Mouse (Mus musculus): ENCODE measurements around the gene Gm13043. TPM values are rescaled to one million over a fixed set of nuclear protein-coding genes. Genes with fewer than 3 reads are reported as not detected.

The Gm13043 gene
- polyA plus RNA-seq (2014; fragmentation: Illumina TruSeq; extraction: RNeasy Lipid Tissue Mini Kit (QIAGEN cat#74804); ENCODE audit: low read depth, low replicate concordance): not detected

GRCm38 (mm10) chr4:143511043-143511442, at the start of gene Gm13043:
Gm13043 (plus strand) TSS chr4:143511343.

GRCm38 (mm10) chr4:143535654-143536053, 24.5 kb downstream of the Gm13043 start, which contains the start of gene Gm13040:
Gm13040 (plus strand) TSS chr4:143535954.

GRCm38 (mm10) chr4:143551400-143551799, 40.3 kb downstream of the Gm13043 start, which contains the start of the genes BC080695 and Gm13057:
BC080695 (plus strand) TSS chr4:143551700.
Gm13057 (plus strand) TSS chr4:143551709.

Other genes with a start within 250 kb of the Gm13043 start
- gene Pdpn, start 211.8 kb upstream of the Gm13043 start, polyA plus RNA-seq (2014; fragmentation: Illumina TruSeq; extraction: RNeasy Lipid Tissue Mini Kit (QIAGEN cat#74804); ENCODE audit: low read depth, low replicate concordance): 5.3 TPM
- gene Lrrc38, start 161.6 kb upstream of the Gm13043 start, polyA plus RNA-seq (2014; fragmentation: Illumina TruSeq; extraction: RNeasy Lipid Tissue Mini Kit (QIAGEN cat#74804); ENCODE audit: low read depth, low replicate concordance): not detected
- 31.7 TPM for gene Pramel1, start 116.9 kb upstream of the Gm13043 start, polyA plus RNA-seq (2014; fragmentation: Illumina TruSeq; extraction: RNeasy Lipid Tissue Mini Kit (QIAGEN cat#74804); ENCODE audit: low read depth, low replicate concordance)
- 26.5 TPM for gene Pramef8, start 98.9 kb upstream of the Gm13043 start, polyA plus RNA-seq (2014; fragmentation: Illumina TruSeq; extraction: RNeasy Lipid Tissue Mini Kit (QIAGEN cat#74804); ENCODE audit: low read depth, low replicate concordance)
- gene Oog4, start 61.0 kb upstream of the Gm13043 start, polyA plus RNA-seq (2014; fragmentation: Illumina TruSeq; extraction: RNeasy Lipid Tissue Mini Kit (QIAGEN cat#74804); ENCODE audit: low read depth, low replicate concordance): 0.29 TPM
- gene Gm13040, start 24.6 kb downstream of the Gm13043 start, polyA plus RNA-seq (2014; fragmentation: Illumina TruSeq; extraction: RNeasy Lipid Tissue Mini Kit (QIAGEN cat#74804); ENCODE audit: low read depth, low replicate concordance): not detected
- not detected for gene BC080695, start 40.4 kb downstream of the Gm13043 start, polyA plus RNA-seq (2014; fragmentation: Illumina TruSeq; extraction: RNeasy Lipid Tissue Mini Kit (QIAGEN cat#74804); ENCODE audit: low read depth, low replicate concordance)
- not detected for gene Gm13057, start 40.4 kb downstream of the Gm13043 start, polyA plus RNA-seq (2014; fragmentation: Illumina TruSeq; extraction: RNeasy Lipid Tissue Mini Kit (QIAGEN cat#74804); ENCODE audit: low read depth, low replicate concordance)
- gene Gm13083, start 103.7 kb downstream of the Gm13043 start, polyA plus RNA-seq (2014; fragmentation: Illumina TruSeq; extraction: RNeasy Lipid Tissue Mini Kit (QIAGEN cat#74804); ENCODE audit: low read depth, low replicate concordance): not detected
- gene Gm13088, start 145.9 kb downstream of the Gm13043 start, polyA plus RNA-seq (2014; fragmentation: Illumina TruSeq; extraction: RNeasy Lipid Tissue Mini Kit (QIAGEN cat#74804); ENCODE audit: low read depth, low replicate concordance): not detected
- not detected for gene Gm13089, start 191.4 kb downstream of the Gm13043 start, polyA plus RNA-seq (2014; fragmentation: Illumina TruSeq; extraction: RNeasy Lipid Tissue Mini Kit (QIAGEN cat#74804); ENCODE audit: low read depth, low replicate concordance)
- not detected for gene Gm13078, start 208.1 kb downstream of the Gm13043 start, polyA plus RNA-seq (2014; fragmentation: Illumina TruSeq; extraction: RNeasy Lipid Tissue Mini Kit (QIAGEN cat#74804); ENCODE audit: low read depth, low replicate concordance)

Measured in testis, adult 10 weeks (tissue).